Mouse (Mus musculus): ENCODE data around the gene Primpol. TPM values are rescaled to one million over a fixed set of nuclear protein-coding genes. Genes with fewer than 3 reads are reported as not detected.

Gene Primpol
- polyA plus RNA-seq, 1 experiment: 3.2 TPM

DNA sequence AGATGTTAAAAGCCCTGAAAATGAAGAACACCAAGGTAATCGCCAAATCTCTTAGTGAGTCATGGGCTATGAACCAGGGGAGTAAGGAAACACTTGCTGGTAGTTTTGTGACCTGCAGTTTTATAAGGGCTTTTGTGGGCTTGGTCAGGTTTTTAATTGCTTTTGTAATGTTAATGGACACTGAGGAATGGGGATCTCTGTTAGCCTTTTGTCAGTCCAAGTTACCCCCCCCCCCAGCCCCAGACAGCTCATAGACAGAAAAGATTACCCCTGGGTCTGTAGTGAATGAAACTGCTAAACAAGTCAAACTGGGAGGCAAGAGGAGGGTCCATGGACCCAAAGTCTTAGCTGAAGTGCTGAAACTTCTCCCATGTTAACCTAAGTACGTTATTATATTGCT lies 43.6 kb downstream of the Primpol start:
- no peak for DNase-seq
- no peak overlapping the region for H3K27ac ChIP-seq (ENCODE audit: control insufficient read depth, insufficient read depth, low read length)
- no peaks in the 10 kb centered on the region for H3K27me3 ChIP-seq (ENCODE audit: control insufficient read depth, insufficient read depth, low read length)
- H3K36me3 ChIP-seq (ENCODE audit: control insufficient read depth, insufficient read depth, low read length): peaks cover 22% of the 10 kb centered on the region
- no peak overlapping the region for H3K4me3 ChIP-seq (ENCODE audit: control insufficient read depth, insufficient read depth, low read length)
- 97% methylated on average over 2 of the region's 2 CpGs for WGBS
- TF ChIP-seq POLR2A (IDR thresholded peaks at IDR 0.05; ENCODE audit: control insufficient read depth, extremely low read depth, insufficient read depth, low read length, poor library complexity) (no peak), CTCF (IDR thresholded peaks at IDR 0.05; ENCODE audit: borderline replicate concordance, control insufficient read depth, extremely low read depth, insufficient read depth, low read length, poor library complexity) (no peak)
- H3K4me1 ChIP-seq (replicated peaks; ENCODE audit: control insufficient read depth, insufficient read depth, low read length): no peaks in the 10 kb centered on the region

- no peaks in the 10 kb centered on the region for H3K4me1 ChIP-seq (replicated peaks; ENCODE audit: control insufficient read depth, insufficient read depth, low read length)
- H3K36me3 ChIP-seq (ENCODE audit: control insufficient read depth, insufficient read depth, low read length): peaks cover 5% of the 10 kb centered on the region
- DNase-seq: no peak
- H3K4me3 ChIP-seq (ENCODE audit: control insufficient read depth, insufficient read depth, low read length): no peak overlapping the region
- no peak for TF ChIP-seq POLR2A (IDR thresholded peaks at IDR 0.05; ENCODE audit: control insufficient read depth, extremely low read depth, insufficient read depth, low read length, poor library complexity)
- no peak for TF ChIP-seq CTCF (IDR thresholded peaks at IDR 0.05; ENCODE audit: borderline replicate concordance, control insufficient read depth, extremely low read depth, insufficient read depth, low read length, poor library complexity)
- 96% methylated on average over 11 of the region's 14 CpGs for WGBS
- no peak overlapping the region for H3K27ac ChIP-seq (ENCODE audit: control insufficient read depth, insufficient read depth, low read length)
- no peaks in the 10 kb centered on the region for H3K27me3 ChIP-seq (ENCODE audit: control insufficient read depth, insufficient read depth, low read length)
Measured at GRCm38 (mm10) chr8:46570673-46571072, 46.3 kb downstream of the Primpol start.

DNA sequence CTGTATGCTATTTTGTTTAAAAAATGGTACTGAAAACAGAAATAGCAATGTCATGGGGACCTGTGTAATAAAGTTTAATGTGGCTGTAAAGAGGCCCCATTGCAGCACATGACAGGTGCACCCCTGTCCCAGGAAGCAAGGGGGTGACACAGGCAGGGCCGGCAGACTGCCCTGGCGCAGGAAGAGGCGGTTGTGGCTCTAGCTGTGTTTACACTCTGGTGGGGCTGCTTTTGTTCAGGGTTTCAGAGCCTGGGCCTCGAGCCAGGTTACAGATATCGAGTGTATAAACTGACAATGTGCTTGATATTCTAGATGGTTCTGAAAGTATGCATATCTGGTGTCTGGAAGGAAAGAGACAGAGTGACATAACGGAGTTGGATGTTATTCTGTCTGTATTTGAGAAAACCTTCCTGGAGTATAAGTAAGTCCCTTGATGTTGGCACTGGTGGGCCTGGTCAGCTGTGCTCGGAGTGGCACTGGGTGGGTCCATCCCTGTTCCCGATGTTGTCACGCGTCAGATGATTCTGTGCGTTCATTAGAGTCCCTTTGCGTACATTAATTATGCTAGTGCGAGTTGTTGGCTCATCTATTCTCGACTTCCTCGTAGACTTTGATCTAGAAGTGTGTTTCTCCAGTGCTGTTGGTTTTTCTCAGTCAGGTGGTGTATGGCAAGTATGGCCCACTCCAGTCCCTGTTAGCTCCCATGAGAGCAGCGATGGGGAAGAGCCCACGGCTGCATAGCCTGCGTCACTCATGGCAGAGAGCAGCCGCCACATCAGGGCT lies 47.2 kb downstream of the Primpol start:
- no peak overlapping the region for H3K4me3 ChIP-seq (ENCODE audit: control insufficient read depth, insufficient read depth, low read length)
- 73% methylated on average over 19 of the region's 19 CpGs for WGBS
- peaks cover under 1% of the 10 kb centered on the region; the same call in 1 of the 2 replicates for H3K36me3 ChIP-seq (ENCODE audit: control insufficient read depth, insufficient read depth, low read length)
- H3K4me1 ChIP-seq (replicated peaks; ENCODE audit: control insufficient read depth, insufficient read depth, low read length): no peaks in the 10 kb centered on the region
- TF ChIP-seq CTCF (IDR thresholded peaks at IDR 0.05; ENCODE audit: borderline replicate concordance, control insufficient read depth, extremely low read depth, insufficient read depth, low read length, poor library complexity) (no peak), POLR2A (IDR thresholded peaks at IDR 0.05; ENCODE audit: control insufficient read depth, extremely low read depth, insufficient read depth, low read length, poor library complexity) (no peak)
- H3K27ac ChIP-seq (ENCODE audit: control insufficient read depth, insufficient read depth, low read length): no peak overlapping the region
- DNase-seq: no peak
- no peaks in the 10 kb centered on the region for H3K27me3 ChIP-seq (ENCODE audit: control insufficient read depth, insufficient read depth, low read length)

DNA sequence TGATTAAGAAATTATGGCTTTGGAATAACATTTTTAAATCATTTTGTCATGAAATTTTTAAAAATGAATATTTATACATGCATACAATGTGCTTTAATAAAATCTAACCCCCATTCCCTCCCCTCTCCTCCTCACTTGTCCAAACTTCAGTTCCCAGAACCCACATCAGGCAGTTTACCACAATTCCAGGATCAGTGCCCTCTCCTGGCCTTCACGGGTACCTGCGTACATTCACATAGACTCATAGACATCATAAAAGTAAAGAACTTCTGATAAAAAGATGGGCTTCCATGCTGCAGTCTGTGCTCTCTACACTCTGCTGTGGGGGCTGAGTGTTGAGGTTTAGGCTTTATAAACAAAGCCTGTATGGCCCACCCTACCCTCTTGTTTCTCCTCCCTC lies 48.1 kb downstream of the Primpol start:
- Histone ChIP-seq H3K4me1 (replicated peaks; ENCODE audit: control insufficient read depth, insufficient read depth, low read length) (no peaks in the 10 kb centered on the region), H3K4me3 (ENCODE audit: control insufficient read depth, insufficient read depth, low read length) (no peak overlapping the region), H3K36me3 (ENCODE audit: control insufficient read depth, insufficient read depth, low read length) (no peaks in the 10 kb centered on the region), H3K27ac (ENCODE audit: control insufficient read depth, insufficient read depth, low read length) (no peak overlapping the region), H3K27me3 (ENCODE audit: control insufficient read depth, insufficient read depth, low read length) (no peaks in the 10 kb centered on the region)
- WGBS: 85% methylated on average over 2 of the region's 2 CpGs
- TF ChIP-seq POLR2A (IDR thresholded peaks at IDR 0.05; ENCODE audit: control insufficient read depth, extremely low read depth, insufficient read depth, low read length, poor library complexity) (no peak), CTCF (IDR thresholded peaks at IDR 0.05; ENCODE audit: borderline replicate concordance, control insufficient read depth, extremely low read depth, insufficient read depth, low read length, poor library complexity) (no peak)
- no peak for DNase-seq

GRCm38 (mm10) chr8:46567946-46568345 lies 49.1 kb downstream of the Primpol start:
- Histone ChIP-seq H3K36me3 (ENCODE audit: control insufficient read depth, insufficient read depth, low read length) (no peaks in the 10 kb centered on the region), H3K27me3 (ENCODE audit: control insufficient read depth, insufficient read depth, low read length) (no peaks in the 10 kb centered on the region), H3K4me3 (ENCODE audit: control insufficient read depth, insufficient read depth, low read length) (no peak overlapping the region), H3K27ac (ENCODE audit: control insufficient read depth, insufficient read depth, low read length) (no peak overlapping the region), H3K4me1 (replicated peaks; ENCODE audit: control insufficient read depth, insufficient read depth, low read length) (no peaks in the 10 kb centered on the region)
- DNase-seq: no peak
- WGBS: 89% methylated on average over 8 of the region's 8 CpGs
- TF ChIP-seq POLR2A (IDR thresholded peaks at IDR 0.05; ENCODE audit: control insufficient read depth, extremely low read depth, insufficient read depth, low read length, poor library complexity) (no peak), CTCF (IDR thresholded peaks at IDR 0.05; ENCODE audit: borderline replicate concordance, control insufficient read depth, extremely low read depth, insufficient read depth, low read length, poor library complexity) (no peak)

GRCm38 (mm10) chr8:46566914-46567529 lies 50.0 kb downstream of the Primpol start:
- Histone ChIP-seq H3K27me3 (ENCODE audit: control insufficient read depth, insufficient read depth, low read length) (no peaks in the 10 kb centered on the region), H3K4me3 (ENCODE audit: control insufficient read depth, insufficient read depth, low read length) (no peak overlapping the region), H3K36me3 (ENCODE audit: control insufficient read depth, insufficient read depth, low read length) (no peaks in the 10 kb centered on the region), H3K27ac (ENCODE audit: control insufficient read depth, insufficient read depth, low read length) (no peak overlapping the region), H3K4me1 (replicated peaks; ENCODE audit: control insufficient read depth, insufficient read depth, low read length) (no peaks in the 10 kb centered on the region)
- 96% methylated on average over 7 of the region's 7 CpGs for WGBS
- no peak for DNase-seq
- TF ChIP-seq POLR2A (IDR thresholded peaks at IDR 0.05; ENCODE audit: control insufficient read depth, extremely low read depth, insufficient read depth, low read length, poor library complexity) (no peak), CTCF (IDR thresholded peaks at IDR 0.05; ENCODE audit: borderline replicate concordance, control insufficient read depth, extremely low read depth, insufficient read depth, low read length, poor library complexity) (no peak)
